Comparison of ENCODE assay signal across 12 mouse cellular contexts in genomic region chr6:4488966-4489365, GRCm38 (mm10). TPM values are rescaled to one million over a fixed set of nuclear protein-coding genes. Genes with fewer than 3 reads are reported as not detected.
A peak's percentile ranks its signal among the peaks of the same experiment; 100 is the strongest.
DNase-seq lines count a peak whose midpoint lies in the region; ATAC-seq and TF ChIP-seq lines count a peak whose summit lies in the region.
"Had no signal": no experiment of that assay in that cellular context is flagged by ENCODE, and none has a peak within 500 bp of the region (broad histone marks: within the 10 kb centered on the region; RNA-seq: fewer than 3 reads in every experiment).

No protein-coding gene starts in this region.

- 39% methylated on average over 1 of the region's 1 CpGs for WGBS in heart, embryonic 11.5 days (ENCODE audit: insufficient replicate concordance)
- WGBS in spleen, adult 2 months, result 68% methylated on average over 1 of the region's 1 CpGs
- 43% methylated on average over 1 of the region's 1 CpGs for WGBS in intestine, postnatal 0 days
- WGBS in stomach, postnatal 0 days, result 46% methylated on average over 1 of the region's 1 CpGs

- no peaks in the 10 kb centered on the region for H3K36me3 ChIP-seq in heart, embryonic 11.5 days (ENCODE audit: control insufficient read depth, insufficient read depth, low read length)
- no peaks in the 10 kb centered on the region for H3K36me3 ChIP-seq in spleen, adult 2 months (ENCODE audit: control insufficient read depth, insufficient read depth, low read length)
- no peaks in the 10 kb centered on the region for H3K36me3 ChIP-seq in intestine, postnatal 0 days (ENCODE audit: control insufficient read depth, insufficient read depth)
- no peaks in the 10 kb centered on the region for H3K36me3 ChIP-seq in stomach, postnatal 0 days (ENCODE audit: control insufficient read depth, insufficient read depth, low read length)

- DNase-seq in heart, postnatal 14 days, result no peak
- DNase-seq in spleen, adult 2 months (ENCODE audit: low read depth in 1 of 2, low spot score in 2 of 2), result no peak
- no peak for DNase-seq in spleen, postnatal 36 days (ENCODE audit: low spot score in 2 of 2)
- no peak for DNase-seq in stomach, postnatal 0 days (ENCODE audit: low spot score)
- no peak for DNase-seq in left cerebral cortex, postnatal 36 days (ENCODE audit: low spot score in 2 of 2)
- DNase-seq: cerebellum, adult 8-10 months had no signal

- H3K4me2 ChIP-seq in heart, embryonic 11.5 days, result peak overlapping the region; percentile 43; the same call in 1 of the 2 replicates
- no peak overlapping the region; the same call in 1 of the 2 replicates for H3K4me2 ChIP-seq in intestine, postnatal 0 days (replicated peaks; ENCODE audit: low read depth)
- peak overlapping the region; percentile 37 for H3K4me2 ChIP-seq in stomach, postnatal 0 days (replicated peaks; ENCODE audit: low read depth)

- no peak for TF ChIP-seq EP300 in stomach, postnatal 0 days (optimal IDR thresholded peaks at IDR 0.05)

- no peak overlapping the region for H3K4me3 ChIP-seq in heart, embryonic 11.5 days (ENCODE audit: low read depth, low read length)
- H3K4me3 ChIP-seq in spleen, adult 2 months (ENCODE audit: extremely low read depth, insufficient read depth, insufficient read length), result no peak overlapping the region
- H3K4me3 ChIP-seq in intestine, postnatal 0 days (ENCODE audit: low read depth, low read length), result no peak overlapping the region
- no peak overlapping the region for H3K4me3 ChIP-seq in stomach, postnatal 0 days (ENCODE audit: low read depth, low read length)

- H3K27ac ChIP-seq in heart, embryonic 11.5 days (ENCODE audit: low read depth, low read length), result peak overlapping the region; percentile 87
- peak overlapping the region; percentile 41 for H3K27ac ChIP-seq in spleen, adult 2 months (ENCODE audit: insufficient read depth, low read length)
- H3K27ac ChIP-seq in intestine, postnatal 0 days (ENCODE audit: low read depth, low read length), result peak overlapping the region; percentile 68
- peak overlapping the region; percentile 93 for H3K27ac ChIP-seq in stomach, postnatal 0 days (replicated peaks)
- H3K27ac ChIP-seq: liver, embryonic 14.5 days had no signal

- peaks cover 13% of the 10 kb centered on the region for H3K4me1 ChIP-seq in heart, embryonic 11.5 days (ENCODE audit: control insufficient read depth, insufficient read depth, low read length)
- no peaks in the 10 kb centered on the region for H3K4me1 ChIP-seq in spleen, adult 2 months (ENCODE audit: control insufficient read depth, insufficient read depth, insufficient read length)
- no peaks in the 10 kb centered on the region for H3K4me1 ChIP-seq in intestine, postnatal 0 days (replicated peaks; ENCODE audit: control insufficient read depth, insufficient read depth, low read length)
- peaks cover under 1% of the 10 kb centered on the region for H3K4me1 ChIP-seq in stomach, postnatal 0 days (replicated peaks; ENCODE audit: control insufficient read depth, insufficient read depth)

- H3K9ac ChIP-seq in heart, embryonic 11.5 days (ENCODE audit: low read depth, low read length), result no peak overlapping the region
- H3K9ac ChIP-seq in intestine, postnatal 0 days (ENCODE audit: low read depth, low read length), result no peak overlapping the region
- peak overlapping the region; percentile 23; the same call in 1 of the 2 replicates for H3K9ac ChIP-seq in stomach, postnatal 0 days (ENCODE audit: low read length)
- H3K9ac ChIP-seq: liver, embryonic 14.5 days had no signal

- no peak for ATAC-seq in heart, embryonic 11.5 days (replicated peaks; ENCODE audit: insufficient number of reproducible peaks, low FRiP score, low TSS enrichment)
- no peak for ATAC-seq in intestine, postnatal 0 days
- ATAC-seq in stomach, postnatal 0 days (ENCODE audit: low FRiP score, low TSS enrichment), result no peak
- no peak for ATAC-seq in cerebellum, adult (ENCODE audit: insufficient number of reproducible peaks, low FRiP score, low TSS enrichment)
- ATAC-seq: activated CD4-positive, CD25-positive, alpha-beta regulatory T cell, adult 4 months had no signal

- intact Hi-C loops in heart, postnatal 14 days (cut with DNase I), result no loop called here
- intact Hi-C loops in left cerebral cortex, postnatal 36 days (cut with DNase I), result no loop called here

- no peak for TF ChIP-seq POLR2A in spleen, adult 2 months (IDR thresholded peaks at IDR 0.05; ENCODE audit: low read depth, low read length)

- H3K9me3 ChIP-seq in heart, embryonic 11.5 days (replicated peaks; ENCODE audit: control insufficient read depth, low read length), result no peaks in the 10 kb centered on the region
- H3K9me3 ChIP-seq in intestine, postnatal 0 days (ENCODE audit: control insufficient read depth), result no peaks in the 10 kb centered on the region
- H3K9me3 ChIP-seq in stomach, postnatal 0 days (ENCODE audit: control insufficient read depth, low read length), result no peaks in the 10 kb centered on the region

- no peak for TF ChIP-seq CTCF in spleen, adult 2 months (IDR thresholded peaks at IDR 0.05; ENCODE audit: extremely low read depth, insufficient read depth, insufficient read length, insufficient replicate concordance)
- no peak for TF ChIP-seq CTCF in intestine, postnatal 0 days (IDR thresholded peaks at IDR 0.05; ENCODE audit: low read depth)
- no peak for TF ChIP-seq CTCF in stomach, postnatal 0 days (IDR thresholded peaks at IDR 0.05; ENCODE audit: low read depth)

- H3K27me3 ChIP-seq in heart, embryonic 11.5 days (ENCODE audit: control insufficient read depth, insufficient read depth, low read length), result no peaks in the 10 kb centered on the region
- no peaks in the 10 kb centered on the region for H3K27me3 ChIP-seq in spleen, adult 2 months (ENCODE audit: control insufficient read depth, insufficient read depth, low read length)
- no peaks in the 10 kb centered on the region for H3K27me3 ChIP-seq in intestine, postnatal 0 days (replicated peaks; ENCODE audit: control insufficient read depth, insufficient read depth, low read length)
- H3K27me3 ChIP-seq in stomach, postnatal 0 days (ENCODE audit: control insufficient read depth, insufficient read depth, low read length), result no peaks in the 10 kb centered on the region
- H3K27me3 ChIP-seq: CH12.LX had no signal

RNA-seq across cellular contexts. Expression of gene Col1a2, which starts 15.6 kb away (rescaled TPM):
- polyA plus RNA-seq in heart, embryonic 11.5 days (2014; fragmentation: Nextera tagmentation; extraction: Ambion mirVana), result 113 and 141 TPM in 2 replicates
- 100 to 1,000 TPM; 351 to 400 TPM for total RNA-seq in heart, postnatal 14 days (2021)
- 39.9 and 54.0 TPM in 2 replicates for polyA plus RNA-seq in spleen, adult 2 months (2012; rRNA removed)
- 193 and 200 TPM in 2 replicates for polyA plus RNA-seq in intestine, postnatal 0 days (2015; fragmentation: Nextera tagmentation; extraction: Ambion mirVana)
- polyA plus RNA-seq in stomach, postnatal 0 days (2015; fragmentation: Nextera tagmentation; extraction: Ambion mirVana), result 488 and 504 TPM in 2 replicates
- 10 to 100 TPM; 21.4 to 26.5 TPM for total RNA-seq in left cerebral cortex, postnatal 36 days (2021)
- total RNA-seq: CH12.LX had no signal
- polyA plus RNA-seq: activated CD4-positive, CD25-positive, alpha-beta regulatory T cell, adult 4 months had no signal

Comparison
In these comparisons a context has a peak if more than half of its experiments do, and no peak if none do; other contexts are left out.
1. H3K27ac ChIP-seq: peak in every context shown above with its lines; median percentile 93 in stomach, postnatal 0 days; 87 in heart, embryonic 11.5 days; 68 in intestine, postnatal 0 days; 41 in spleen, adult 2 months.